Mouse (Mus musculus) lung, embryonic 14.5 days (tissue): Measurements from ENCODE around the gene Ppp1cb. TPM values are rescaled to one million over a fixed set of nuclear protein-coding genes. Genes with fewer than 3 reads are reported as not detected.

Experiments
- ATAC-seq: fragments of 200-750 bp; cut with Nextera tagmentation; 2 replicates; pipeline ENCODE4 v1.8.0; 2017; ENCODE audit warnings: mild to moderate bottlenecking, moderate TSS enrichment, moderate library complexity; ENCODE audit not compliant: insufficient read depth
- DNase-seq: peaks from one replicate; pipeline ENCODE4 v3.0.0-alpha.2; 2015
- H3K27ac ChIP-seq: fragments of 300-500 bp; sonication (generic); 2 replicates; pipeline ENCODE4 v1.5.1; 2014; ENCODE audit warnings: low read depth, mild to moderate bottlenecking, moderate library complexity
- H3K27me3 ChIP-seq: fragments of 300-500 bp; sonication (generic); 2 replicates; pipeline ENCODE4 v1.6.1; 2014; ENCODE audit warnings: low read length, control low read depth; ENCODE audit not compliant: insufficient read depth
- H3K36me3 ChIP-seq: fragments of 300-500 bp; sonication (generic); 2 replicates; pipeline ENCODE4 v1.6.1; 2014; ENCODE audit warnings: control low read depth; ENCODE audit not compliant: insufficient read depth
- H3K4me1 ChIP-seq: fragments of 300-500 bp; sonication (generic); 2 replicates; pipeline ENCODE4 v1.6.1; 2014; ENCODE audit warnings: antibody characterized with exemption, control low read depth; ENCODE audit not compliant: insufficient read depth
- H3K4me2 ChIP-seq: fragments of 300-500 bp; sonication (generic); 2 replicates; pipeline ENCODE4 v1.6.1; 2014; ENCODE audit warnings: mild to moderate bottlenecking
- H3K4me3 ChIP-seq: fragments of 300-500 bp; sonication (generic); 2 replicates; pipeline ENCODE4 v1.5.1; 2014; ENCODE audit warnings: low read depth, low read length
- H3K9ac ChIP-seq: fragments of 300-500 bp; sonication (generic); 2 replicates; pipeline ENCODE4 v1.6.1; 2014
- H3K9me3 ChIP-seq: fragments of 300-500 bp; sonication (generic); 2 replicates; pipeline ENCODE4 v1.6.1; 2016; ENCODE audit warnings: low read depth, low read length, control low read depth
- CTCF ChIP-seq: IDR thresholded peaks from 2 replicates; pipeline ENCODE4 v1.5.1; 2016; ENCODE audit warnings: antibody characterized with exemption, low read depth
- whole genome bisulfite sequencing: fragments of 180-500 bp; shearing (Covaris S2); extraction: QIAGEN DNeasy Blood & Tissue Kit; methylation state at CpG from one replicate; pipeline ENCODE4 v1.1.7; 2014; 5-methylcytosine and 5-hydroxymethylcytosine counted together
- polyA plus RNA-seq: library from polyadenylated mRNA; unstranded; fragments of >200 nt; fragmentation: Nextera tagmentation; extraction: Ambion mirVana; gene quantifications from 2 replicates; pipeline ENCODE4 v1.2.1, GENCODE M21; 2014

The Ppp1cb gene
- polyA plus RNA-seq, 1 experiment from 2014 or later: 201 TPM

DNA sequence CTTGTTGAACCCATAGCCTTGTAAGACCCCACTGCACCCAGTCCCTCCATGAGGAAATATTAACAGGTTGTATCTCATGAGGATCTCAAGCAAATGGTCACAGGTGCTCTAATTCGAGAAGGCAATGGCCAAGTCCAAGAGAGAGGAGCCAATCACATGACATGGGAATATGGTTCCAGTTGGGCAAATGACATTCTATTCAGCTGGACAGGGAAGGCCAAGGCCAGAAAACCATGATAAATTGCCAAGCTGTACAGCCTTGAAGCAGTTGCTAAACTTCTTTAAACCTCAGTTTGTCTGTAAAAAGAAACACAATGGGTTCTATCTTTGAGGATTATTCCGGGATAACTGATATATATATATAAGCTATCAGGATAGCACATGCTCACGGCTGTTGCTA lies 14.7 kb upstream of the Ppp1cb start:
- H3K4me2 ChIP-seq: no peak overlapping the region
- no peaks in the 10 kb centered on the region for H3K36me3 ChIP-seq
- H3K9me3 ChIP-seq: no peaks in the 10 kb centered on the region
- 83% methylated on average over 3 of the region's 3 CpGs for WGBS
- ATAC-seq (no peak), DNase-seq (no peak)
- H3K27me3 ChIP-seq: no peaks in the 10 kb centered on the region
- TF ChIP-seq CTCF: no peak
- no peaks in the 10 kb centered on the region for H3K4me1 ChIP-seq
- no peak overlapping the region for H3K4me3 ChIP-seq
- H3K27ac ChIP-seq: no peak overlapping the region
- H3K9ac ChIP-seq: no peak overlapping the region

GRCm38 (mm10) chr5:32445287-32445921 lies 13.2 kb upstream of the Ppp1cb start:
- ATAC-seq (no peak), DNase-seq (no peak)
- 57% methylated on average over 11 of the region's 11 CpGs for WGBS
- H3K4me1 ChIP-seq: no peaks in the 10 kb centered on the region
- no peak overlapping the region for H3K4me3 ChIP-seq
- TF ChIP-seq CTCF: no peak
- H3K36me3 ChIP-seq: no peaks in the 10 kb centered on the region
- H3K27ac ChIP-seq: no peak overlapping the region
- H3K9ac ChIP-seq: no peak overlapping the region
- H3K27me3 ChIP-seq: no peaks in the 10 kb centered on the region
- no peaks in the 10 kb centered on the region for H3K9me3 ChIP-seq
- no peak overlapping the region for H3K4me2 ChIP-seq

DNA sequence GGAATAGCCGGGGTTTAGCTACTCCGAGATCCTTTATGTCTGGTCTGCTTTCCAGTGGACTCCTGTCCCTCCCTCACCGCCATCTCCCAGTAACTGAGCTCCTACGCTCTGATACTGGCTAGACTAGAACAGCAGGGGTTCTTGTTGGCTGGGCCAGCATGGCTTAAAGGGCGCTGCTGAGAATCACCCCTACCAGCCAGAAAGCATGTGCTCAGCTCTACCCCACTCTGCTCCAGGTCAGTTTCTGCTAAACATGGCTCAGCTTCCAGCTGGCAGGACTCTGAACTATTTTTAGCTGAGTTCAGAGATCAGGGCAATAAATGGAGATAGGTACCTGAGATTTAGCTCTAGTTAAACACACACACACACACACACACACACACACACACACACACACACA lies 12.2 kb upstream of the Ppp1cb start:
- Histone ChIP-seq H3K4me2 (no peak overlapping the region), H3K4me1 (no peaks in the 10 kb centered on the region), H3K4me3 (no peak overlapping the region), H3K27me3 (no peaks in the 10 kb centered on the region), H3K36me3 (no peaks in the 10 kb centered on the region), H3K27ac (no peak overlapping the region), H3K9ac (no peak overlapping the region), H3K9me3 (no peaks in the 10 kb centered on the region)
- TF ChIP-seq CTCF: no peak
- ATAC-seq (no peak), DNase-seq (no peak)
- 57% methylated on average over 5 of the region's 5 CpGs for WGBS

- H3K27ac ChIP-seq: no peak overlapping the region
Measured at GRCm38 (mm10) chr5:32446810-32447209, 11.8 kb upstream of the Ppp1cb start.

DNA sequence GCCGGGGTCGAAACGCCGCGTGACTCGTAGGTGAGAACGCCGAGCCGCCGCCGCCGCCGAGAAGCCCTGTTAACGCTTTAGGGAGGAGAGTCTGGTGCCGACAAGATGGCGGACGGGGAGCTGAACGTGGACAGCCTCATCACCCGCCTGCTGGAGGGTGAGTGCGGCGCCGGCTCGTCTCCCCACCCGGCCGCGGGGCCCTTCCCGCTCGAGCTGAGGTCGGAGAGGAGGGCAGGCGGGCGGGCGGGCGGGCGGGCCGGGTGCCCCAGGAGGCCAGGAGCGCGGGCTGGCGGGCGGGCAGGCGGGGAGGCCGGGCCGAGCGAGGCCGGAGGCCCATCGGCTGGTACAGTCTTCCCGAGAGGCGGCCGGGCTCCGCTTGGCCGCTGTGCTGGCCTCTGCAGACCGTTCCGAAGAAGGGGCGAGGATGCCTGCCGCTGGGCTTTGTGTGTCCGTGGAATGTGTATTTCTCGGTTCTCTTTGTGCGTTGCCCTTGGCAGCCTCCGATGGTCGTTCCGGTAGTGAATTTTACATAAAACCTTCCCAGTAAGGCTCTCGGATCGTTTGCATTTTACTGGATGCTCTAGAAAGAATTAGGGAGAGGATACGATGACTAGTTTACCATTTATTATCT lies 723 bp downstream of the Ppp1cb start:
- ATAC-seq: peak; percentile 81
- WGBS: under 1% methylated on average over 61 of the region's 63 CpGs
- peak overlapping the region; percentile 61 for H3K4me2 ChIP-seq
- peak overlapping the region; percentile 99 for H3K9ac ChIP-seq
- no peak for TF ChIP-seq CTCF
- no peaks in the 10 kb centered on the region for H3K27me3 ChIP-seq
- no peaks in the 10 kb centered on the region; the same call in 1 of the 2 replicates for H3K4me1 ChIP-seq
- H3K36me3 ChIP-seq: no peaks in the 10 kb centered on the region
- peak overlapping the region; percentile 99 for H3K27ac ChIP-seq
- peak overlapping the region; percentile 92 for H3K4me3 ChIP-seq
- DNase-seq: peak; percentile 61
- H3K9me3 ChIP-seq: no peaks in the 10 kb centered on the region

More at GRCm38 (mm10) chr5:32446810-32447209, 11.8 kb upstream of the Ppp1cb start:
- no peak for TF ChIP-seq CTCF
- no peaks in the 10 kb centered on the region for H3K36me3 ChIP-seq
- H3K9ac ChIP-seq: no peak overlapping the region
- ATAC-seq (no peak), DNase-seq (no peak)
- no peaks in the 10 kb centered on the region for H3K9me3 ChIP-seq
- H3K4me2 ChIP-seq: no peak overlapping the region
- no peaks in the 10 kb centered on the region for H3K27me3 ChIP-seq
- H3K4me1 ChIP-seq: no peaks in the 10 kb centered on the region
- H3K4me3 ChIP-seq: no peak overlapping the region

DNA sequence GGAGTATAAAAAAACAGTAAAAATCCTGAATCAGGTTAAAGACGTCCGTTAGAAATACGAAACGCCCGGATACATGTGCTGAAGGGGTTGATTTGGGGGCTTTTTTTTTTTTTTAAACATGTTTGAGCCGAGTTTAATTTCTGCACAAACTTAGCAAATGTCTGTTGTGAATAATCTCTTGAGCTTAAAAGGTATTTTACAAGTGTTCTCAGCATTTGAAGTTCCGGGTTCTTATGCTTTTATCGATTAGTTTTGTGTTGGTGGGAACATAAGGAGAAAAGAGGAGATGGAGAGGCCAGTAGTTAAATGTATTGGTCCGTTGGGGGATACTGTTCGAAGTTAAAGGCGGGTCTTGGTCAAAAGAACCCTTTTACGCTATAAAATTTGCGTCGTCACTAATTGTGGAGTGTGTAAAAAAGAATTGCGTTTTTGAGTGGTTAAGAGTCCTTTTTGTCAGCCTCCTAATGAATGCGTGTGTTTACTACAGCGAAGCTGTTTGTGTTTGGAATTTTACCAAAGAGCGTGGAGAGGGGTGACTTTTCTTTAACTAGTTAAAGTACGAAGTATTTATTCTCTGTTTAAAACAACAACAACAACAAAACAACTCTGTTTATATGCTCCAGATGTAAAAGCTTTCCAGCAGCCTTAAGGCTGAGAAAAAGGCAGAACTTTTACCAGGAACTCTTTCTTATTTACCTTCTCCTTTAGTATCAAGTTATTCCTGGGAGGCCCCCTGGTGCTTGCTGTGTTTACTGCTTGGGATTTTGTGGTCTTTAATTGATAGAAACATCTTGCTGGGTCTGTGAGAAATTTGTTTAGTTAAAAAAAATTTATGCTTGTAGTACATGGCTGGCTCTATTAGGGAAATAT lies 1.5 kb downstream of the Ppp1cb start:
- under 1% methylated on average over 19 of the region's 19 CpGs for WGBS
- Histone ChIP-seq H3K36me3 (no peaks in the 10 kb centered on the region), H3K27ac (peak overlapping the region; percentile 99), H3K27me3 (no peaks in the 10 kb centered on the region), H3K9ac (peak overlapping the region; percentile 99), H3K4me1 (no peaks in the 10 kb centered on the region; the same call in 1 of the 2 replicates), H3K4me3 (peak overlapping the region; percentile 92), H3K4me2 (peak overlapping the region; percentile 61), H3K9me3 (no peaks in the 10 kb centered on the region)
- ATAC-seq (no peak), DNase-seq (peak; percentile 82)
- peak; percentile 46 for TF ChIP-seq CTCF

DNA sequence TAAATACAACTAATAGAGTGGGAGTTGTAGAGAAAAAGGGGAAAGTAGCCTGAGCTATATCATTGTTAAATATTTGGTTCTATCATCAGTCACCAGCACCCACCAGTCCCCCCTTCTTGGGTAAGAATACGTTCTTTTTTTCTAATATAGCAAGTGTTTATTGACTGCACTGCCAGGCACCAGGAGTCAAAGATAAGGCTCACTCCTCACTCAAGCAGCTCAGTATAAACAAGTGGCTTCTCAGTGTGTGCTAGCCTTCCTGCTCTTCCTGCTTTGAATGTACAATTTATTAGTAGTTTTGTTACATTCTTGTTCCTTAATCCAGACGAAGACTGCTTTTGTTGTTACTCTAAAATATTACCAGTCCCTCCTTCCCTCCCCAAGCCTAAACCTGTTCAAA lies 2.3 kb downstream of the Ppp1cb start:
- no peaks in the 10 kb centered on the region for H3K36me3 ChIP-seq
- DNase-seq (peak; percentile 15), ATAC-seq (no peak)
- TF ChIP-seq CTCF: no peak
- 9% methylated on average over 2 of the region's 2 CpGs for WGBS
- H3K4me1 ChIP-seq: no peaks in the 10 kb centered on the region; the same call in 1 of the 2 replicates
- H3K27me3 ChIP-seq: no peaks in the 10 kb centered on the region
- peak overlapping the region; percentile 92 for H3K4me3 ChIP-seq
- H3K9ac ChIP-seq: peak overlapping the region; percentile 40
- H3K4me2 ChIP-seq: peak overlapping the region; percentile 61
- no peaks in the 10 kb centered on the region for H3K9me3 ChIP-seq
- no peak overlapping the region for H3K27ac ChIP-seq
